Mouse (Mus musculus) embryonic fibroblast, embryonic 13.5 days (primary cell): ENCODE results near the gene Gm15155. TPM values are rescaled to one million over a fixed set of nuclear protein-coding genes. Genes with fewer than 3 reads are reported as not detected.
A peak's percentile ranks its signal among the peaks of the same experiment; 100 is the strongest.

Source experiments
- H3K27ac ChIP-seq: 2 replicates; pipeline ENCODE4 v1.5.1; 2012; ENCODE audit warnings: low read length, control low read depth, inconsistent platforms; ENCODE audit not compliant: insufficient read depth
- H3K4me1 ChIP-seq: 2 replicates; pipeline ENCODE4 v1.6.1; 2011; ENCODE audit warnings: low read length; ENCODE audit not compliant: control insufficient read depth, insufficient read depth
- H3K4me3 ChIP-seq: 2 replicates; pipeline ENCODE4 v1.5.1; 2011; ENCODE audit warnings: mild to moderate bottlenecking, control low read depth, low read length; ENCODE audit not compliant: insufficient read depth
- CTCF ChIP-seq: IDR thresholded peaks from 2 replicates; pipeline ENCODE4 v1.5.1; 2011; ENCODE audit warnings: mild to moderate bottlenecking, control low read depth, low read length, moderate library complexity, borderline replicate concordance; ENCODE audit not compliant: insufficient read depth
- POLR2A ChIP-seq: IDR thresholded peaks from 2 replicates; pipeline ENCODE4 v1.6.1; 2011; ENCODE audit warnings: low read depth, mild to moderate bottlenecking, control low read depth, low read length, moderate library complexity
- polyA plus RNA-seq: library from polyadenylated mRNA; stranded (reverse); fragments of >200 nt; gene quantifications from 2 replicates; pipeline ENCODE4 v1.2.4, GENCODE M21; 2011; ENCODE audit warnings: low read depth; ENCODE audit not compliant: missing spikeins, insufficient read length

The Gm15155 gene
- not detected in 2 replicates for polyA plus RNA-seq

DNA sequence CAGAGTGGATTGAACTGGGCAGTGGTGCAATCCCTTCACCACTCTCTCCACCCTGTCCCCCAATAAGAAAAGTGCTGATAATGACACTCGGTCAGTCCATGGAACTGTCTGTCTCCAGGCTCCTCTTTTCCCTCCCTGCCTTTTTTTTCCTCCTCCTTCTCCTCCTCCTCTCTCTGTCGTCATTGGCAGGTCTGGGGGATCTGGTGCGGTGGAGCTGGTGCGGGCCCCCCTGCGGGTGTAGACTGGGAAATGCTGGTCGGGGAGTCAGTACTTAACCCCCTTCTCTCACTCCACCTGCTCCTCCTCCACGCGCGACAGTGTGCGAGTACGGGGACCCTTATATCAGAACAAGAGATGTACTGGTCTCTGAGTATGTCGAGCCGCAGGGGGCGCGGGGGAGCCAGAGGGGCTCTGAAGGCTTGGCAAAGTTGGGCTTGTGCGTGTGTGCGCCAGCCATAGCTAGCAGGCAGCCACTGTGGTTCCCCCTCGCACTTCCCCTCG is at the start of gene Gm15155:
TSS of gene Gm15155 (plus strand) at position 401 of the 501 bp plus-strand sequence.
- TF ChIP-seq CTCF (no peak), POLR2A (no peak)
- Histone ChIP-seq H3K4me3 (peak within 1 kb of the TSS; percentile 36), H3K4me1 (no peaks in the 10 kb centered on the region), H3K27ac (no peak within 1 kb of the TSS)

- no peak overlapping the region for H3K4me3 ChIP-seq
- H3K4me1 ChIP-seq = peaks cover 1% of the 10 kb centered on the region; the same call in 1 of the 2 replicates
- H3K27ac ChIP-seq = no peak overlapping the region
- TF ChIP-seq POLR2A = no peak
- TF ChIP-seq CTCF = no peak
Measured at GRCm38 (mm10) chrX:155579791-155580190, 44.8 kb upstream of the Gm15155 start.

DNA sequence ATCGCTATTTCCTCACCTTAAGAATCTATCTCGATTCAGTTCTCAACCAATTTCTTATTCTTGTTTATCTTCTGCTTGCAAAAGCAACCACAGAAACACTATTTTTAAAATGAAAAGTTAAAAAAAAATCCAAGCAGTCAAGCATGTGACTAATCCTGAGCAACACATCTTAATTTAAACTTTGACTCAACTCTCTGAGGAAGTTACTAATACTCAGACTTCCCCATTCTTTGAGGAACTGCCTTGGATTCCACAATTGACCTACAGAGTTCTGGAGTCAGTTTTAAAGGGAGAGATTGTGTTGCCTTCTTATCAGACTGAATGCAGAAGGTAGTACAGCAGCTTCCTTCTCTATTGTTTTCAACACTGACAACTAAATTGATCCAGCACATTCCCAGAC is 40.0 kb upstream of the Gm15155 start:
- TF ChIP-seq POLR2A = no peak
- no peak for TF ChIP-seq CTCF
- Histone ChIP-seq H3K4me3 (no peak overlapping the region), H3K27ac (no peak overlapping the region; the same call in 1 of the 2 replicates), H3K4me1 (peaks cover 2% of the 10 kb centered on the region; the same call in 1 of the 2 replicates)

DNA sequence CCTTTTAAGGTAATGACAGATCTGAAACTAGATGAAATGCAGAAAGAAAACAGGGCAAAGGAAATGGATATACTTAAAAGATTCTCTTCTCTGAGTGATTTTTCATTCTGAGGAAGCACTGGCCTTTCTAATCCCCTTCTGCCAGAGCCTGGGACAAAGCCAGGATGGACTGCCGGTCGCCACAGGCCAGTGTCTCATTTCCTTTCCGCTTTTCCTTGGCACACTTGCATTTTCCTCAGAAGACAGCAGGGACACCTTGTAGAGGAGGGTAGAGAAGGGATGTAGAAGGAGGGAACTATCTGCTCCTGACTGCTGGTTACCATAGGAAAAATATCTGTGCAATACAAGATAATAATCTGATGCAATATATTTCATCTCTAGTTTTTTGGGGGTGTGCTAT is 33.1 kb upstream of the Gm15155 start:
- Histone ChIP-seq H3K4me3 (no peak overlapping the region), H3K4me1 (no peaks in the 10 kb centered on the region), H3K27ac (no peak overlapping the region)
- no peak for TF ChIP-seq POLR2A
- no peak for TF ChIP-seq CTCF

DNA sequence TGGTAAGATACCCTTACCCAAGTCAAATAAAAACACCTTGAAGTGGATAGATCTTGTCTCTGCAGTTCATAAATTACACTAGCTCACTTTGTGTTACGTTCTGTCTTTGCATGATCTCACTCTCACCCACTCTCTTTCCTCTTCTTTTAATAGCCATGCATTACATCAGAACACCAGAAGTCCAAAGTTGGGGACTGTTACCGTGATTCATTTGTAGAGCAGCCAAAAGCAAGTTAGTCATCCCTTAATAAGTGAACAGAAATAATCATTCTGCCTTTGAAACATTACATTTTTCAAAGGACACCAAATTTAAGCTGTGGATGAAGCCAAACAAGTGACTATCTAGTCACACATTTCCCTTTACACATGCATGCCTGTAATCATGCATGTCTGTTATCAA is 32.1 kb upstream of the Gm15155 start:
- no peak for TF ChIP-seq CTCF
- TF ChIP-seq POLR2A = no peak
- Histone ChIP-seq H3K27ac (no peak overlapping the region), H3K4me1 (no peaks in the 10 kb centered on the region), H3K4me3 (no peak overlapping the region)

DNA sequence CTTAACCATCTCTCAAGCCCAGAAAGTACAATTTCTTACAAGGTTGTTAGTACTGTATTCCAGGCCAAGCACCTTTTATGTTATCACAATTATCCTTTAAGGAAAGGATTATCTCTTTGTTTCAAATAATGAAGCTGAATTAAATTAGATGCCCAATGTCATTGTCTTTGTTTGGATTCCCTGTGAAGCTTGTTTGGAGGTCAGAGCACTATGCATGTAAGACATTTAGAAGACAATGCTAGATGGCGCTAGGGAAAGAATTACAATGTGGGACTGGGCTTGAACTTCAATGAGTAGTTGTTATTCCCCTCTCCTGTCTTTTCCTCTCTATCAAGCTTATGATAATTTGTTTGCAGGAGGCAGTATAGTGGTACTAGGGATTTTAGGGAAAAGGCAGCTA is 29.9 kb upstream of the Gm15155 start:
- TF ChIP-seq POLR2A = no peak
- TF ChIP-seq CTCF = no peak
- Histone ChIP-seq H3K4me3 (no peak overlapping the region), H3K27ac (no peak overlapping the region), H3K4me1 (no peaks in the 10 kb centered on the region)

GRCm38 (mm10) chrX:155596390-155596789 is 28.2 kb upstream of the Gm15155 start:
- Histone ChIP-seq H3K4me1 (no peaks in the 10 kb centered on the region), H3K27ac (no peak overlapping the region), H3K4me3 (no peak overlapping the region)
- TF ChIP-seq POLR2A (no peak), CTCF (no peak)

- Histone ChIP-seq H3K27ac (no peak overlapping the region), H3K4me1 (no peaks in the 10 kb centered on the region), H3K4me3 (no peak overlapping the region)
- TF ChIP-seq POLR2A (no peak), CTCF (no peak)
Measured at GRCm38 (mm10) chrX:155601196-155601595, 23.3 kb upstream of the Gm15155 start.

DNA sequence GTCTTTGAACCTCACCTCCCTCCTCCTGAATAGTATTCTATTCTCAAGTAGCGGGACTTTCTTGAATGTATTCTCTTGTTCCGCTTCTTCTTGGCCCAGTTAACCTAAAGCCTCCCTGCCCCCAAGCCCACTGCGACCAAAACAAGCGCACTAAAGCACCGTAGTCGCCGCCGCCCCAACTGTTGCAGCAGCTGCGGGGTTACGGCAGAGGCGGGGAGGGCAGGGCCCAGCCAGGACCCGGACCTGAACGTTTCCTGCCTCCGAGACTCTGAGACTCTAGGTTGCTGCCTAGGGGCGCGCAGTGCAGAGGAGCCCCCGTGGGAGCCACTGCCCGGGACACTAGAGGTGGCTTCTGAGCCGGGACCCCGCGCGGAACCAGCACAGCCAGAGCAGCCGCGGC is 2.0 kb upstream of the Gm15155 start:
- Histone ChIP-seq H3K27ac (no peak overlapping the region), H3K4me1 (no peaks in the 10 kb centered on the region), H3K4me3 (peak overlapping the region; percentile 51)
- TF ChIP-seq CTCF (no peak), POLR2A (no peak)

DNA sequence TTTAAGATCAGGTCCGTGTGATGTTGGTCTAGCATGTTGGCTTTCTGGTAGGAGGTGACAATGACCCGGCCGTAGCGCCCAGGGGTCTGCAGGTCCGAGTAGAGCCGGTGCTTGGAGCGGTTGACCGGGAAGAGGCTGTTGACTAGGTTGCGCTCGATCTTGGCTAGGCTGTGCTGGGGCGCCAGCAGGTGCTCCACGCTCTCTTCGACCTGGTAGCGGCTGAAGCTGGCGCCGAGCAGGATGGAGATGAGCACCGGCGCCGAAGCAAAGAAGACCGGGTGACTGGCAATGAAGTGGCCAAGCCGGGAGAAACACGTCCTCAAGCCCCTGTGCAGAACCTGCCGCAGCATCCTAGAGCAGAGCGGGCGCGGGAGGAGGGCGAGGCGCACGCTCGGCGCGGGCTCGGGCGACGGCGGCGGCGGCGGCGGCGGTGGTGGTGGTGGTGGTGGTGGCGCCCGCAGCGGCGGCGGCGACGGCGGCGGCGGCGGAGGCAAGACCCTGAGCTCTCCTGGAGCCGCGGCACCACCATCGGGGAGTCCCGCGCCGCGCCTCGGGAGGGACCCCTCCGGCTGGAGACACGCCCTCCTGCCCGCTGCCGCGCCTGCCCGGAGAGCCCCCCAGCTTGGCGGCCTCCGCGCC is 1.5 kb upstream of the Gm15155 start:
- Histone ChIP-seq H3K4me1 (no peaks in the 10 kb centered on the region), H3K4me3 (peak overlapping the region; percentile 51), H3K27ac (no peak overlapping the region)
- no peak for TF ChIP-seq POLR2A
- TF ChIP-seq CTCF = no peak

DNA sequence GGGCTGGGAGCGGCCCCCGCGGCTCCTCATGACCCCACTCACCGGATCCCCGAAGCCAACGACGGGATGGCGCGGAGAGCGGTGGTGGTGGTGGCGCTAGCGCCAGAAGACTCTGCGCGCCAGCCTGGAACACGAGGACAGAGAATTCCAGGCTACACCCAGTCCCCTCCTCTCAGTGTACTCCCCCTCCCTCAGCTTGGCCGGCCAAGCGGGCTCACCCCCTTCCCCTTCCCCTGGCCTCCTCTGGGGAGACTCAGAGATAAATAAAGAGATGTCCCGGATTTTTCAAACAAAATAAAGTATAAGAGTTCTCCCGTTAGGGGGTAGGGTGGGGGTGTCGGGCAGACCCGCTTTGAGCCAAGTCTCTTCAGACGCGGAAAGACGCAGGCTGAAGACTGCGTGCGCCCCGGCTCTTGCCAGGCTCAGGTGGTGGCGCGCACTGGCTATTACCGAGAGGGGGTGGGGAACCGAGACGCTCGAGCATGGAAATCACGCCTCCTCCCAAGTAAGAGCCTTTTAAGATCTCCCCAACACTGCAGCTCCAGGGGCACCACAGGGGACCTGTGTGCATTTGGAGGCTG is 750 bp upstream of the Gm15155 start, which contains the start of gene Ptchd1:
TSS of gene Ptchd1 (minus strand) at position 114 of the 581 bp plus-strand sequence.
- Histone ChIP-seq H3K27ac (no peak within 1 kb of the TSS), H3K4me3 (peak within 1 kb of the TSS; percentile 51), H3K4me1 (no peaks in the 10 kb centered on the region)
- no peak for TF ChIP-seq CTCF
- no peak for TF ChIP-seq POLR2A
